Mouse (Mus musculus) cerebellum, adult 2 months (tissue): ENCODE measurements around the gene Snx1. TPM values are rescaled to one million over a fixed set of nuclear protein-coding genes. Genes with fewer than 3 reads are reported as not detected.

ENCODE experiments used
- DNase-seq, 2 experiments: peaks; one replicate each; pipeline ENCODE4 v3.0.0; 2021
- H3K27ac ChIP-seq: fragments of 200-500 bp; 2 replicates; pipeline ENCODE4 v1.5.1; 2012; ENCODE audit warnings: low read length, control low read depth, inconsistent platforms; ENCODE audit not compliant: insufficient read depth
- H3K27me3 ChIP-seq: fragments of 200-500 bp; 2 replicates; pipeline ENCODE4 v1.6.1; 2012; ENCODE audit warnings: inconsistent platforms, mild to moderate bottlenecking, low read length, moderate library complexity; ENCODE audit not compliant: control insufficient read depth, insufficient read depth
- H3K4me1 ChIP-seq: fragments of 200-500 bp; 2 replicates; pipeline ENCODE4 v1.6.1; 2011; ENCODE audit warnings: low read length; ENCODE audit not compliant: control insufficient read depth, insufficient read depth
- H3K4me3 ChIP-seq: fragments of 200-500 bp; replicated peaks from 2 replicates; pipeline ENCODE3; 2011; ENCODE audit warnings: mild to moderate bottlenecking, low read depth, low read length, control low read depth; ENCODE audit not compliant: insufficient read depth
- CTCF ChIP-seq: fragments of 200-500 bp; IDR thresholded peaks from 2 replicates; pipeline ENCODE4 v1.5.1; 2011; ENCODE audit warnings: low read depth, mild to moderate bottlenecking, control low read depth, low read length, moderate library complexity, borderline replicate concordance; ENCODE audit not compliant: insufficient read depth
- POLR2A ChIP-seq: fragments of 200-500 bp; IDR thresholded peaks from 2 replicates; pipeline ENCODE4 v1.6.1; 2011; ENCODE audit warnings: low read length, control low read depth, borderline replicate concordance; ENCODE audit not compliant: insufficient read depth
- WGBS: fragments of 180-500 bp; shearing (Covaris S2); methylation state at CpG from one replicate; pipeline ENCODE4 v1.1.7; 2018; 5-methylcytosine and 5-hydroxymethylcytosine counted together
- polyA plus RNA-seq: library from polyadenylated mRNA; depleted of rRNA; stranded (reverse); fragments of >200 nt; gene quantifications from 2 replicates; pipeline ENCODE4 v1.2.3, GENCODE M21; 2012

The Snx1 gene
- polyA plus RNA-seq, 1 experiment: 121 TPM

DNA sequence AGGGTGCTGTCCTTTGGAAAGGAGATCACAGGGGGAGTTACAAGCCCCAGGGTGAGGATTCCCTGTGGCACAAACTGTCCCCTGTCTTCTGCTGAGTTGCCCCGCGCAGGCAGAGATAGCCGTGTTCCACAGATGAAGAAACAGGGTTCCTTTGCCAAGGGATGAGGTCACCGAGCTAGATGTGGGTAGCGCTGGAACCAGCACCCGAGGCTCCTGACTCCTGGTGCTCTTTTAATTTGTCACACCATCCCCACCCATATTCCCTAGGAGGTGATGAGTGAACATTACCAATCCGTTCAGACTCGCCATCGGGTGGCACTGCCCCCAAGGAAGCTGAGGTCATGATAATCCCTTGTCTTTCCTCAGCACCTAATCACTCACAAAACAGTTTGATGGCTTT is 36.6 kb upstream of the Snx1 start:
- peak in 1 of 2 experiments; percentile 9 for DNase-seq
- no peaks in the 10 kb centered on the region for H3K4me1 ChIP-seq
- peaks cover 2% of the 10 kb centered on the region; the same call in 1 of the 2 replicates for H3K27me3 ChIP-seq
- no peak overlapping the region for H3K27ac ChIP-seq
- TF ChIP-seq CTCF: peak; percentile 27; the same call in 1 of the 2 replicates
- no peak for TF ChIP-seq POLR2A
- no peak overlapping the region for H3K4me3 ChIP-seq
- 72% methylated on average over 9 of the region's 9 CpGs for WGBS

DNA sequence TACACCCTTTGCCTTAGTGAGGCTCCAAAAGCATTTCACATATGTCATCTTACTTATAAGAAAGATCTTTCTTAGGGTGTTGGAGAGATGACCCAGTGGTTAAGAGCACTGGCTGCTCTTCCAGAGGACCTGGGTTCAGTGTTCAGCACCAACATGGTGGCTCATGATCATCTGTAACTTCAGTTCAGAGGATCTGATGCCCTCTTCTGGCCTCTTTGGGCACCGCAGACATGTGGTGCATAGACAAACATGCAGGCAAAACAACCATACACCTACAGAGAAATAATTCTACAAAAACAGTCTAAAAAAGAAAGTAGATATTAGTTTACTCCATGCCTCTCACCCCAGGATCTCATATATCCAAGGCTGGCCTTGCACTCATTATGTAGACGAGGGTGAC is 33.8 kb upstream of the Snx1 start:
- Histone ChIP-seq H3K27me3 (peaks cover 2% of the 10 kb centered on the region; the same call in 1 of the 2 replicates), H3K4me1 (no peaks in the 10 kb centered on the region), H3K4me3 (no peak overlapping the region), H3K27ac (no peak overlapping the region)
- TF ChIP-seq CTCF (no peak), POLR2A (no peak)
- no peak for DNase-seq
- 96% methylated on average over 2 of the region's 2 CpGs for WGBS

DNA sequence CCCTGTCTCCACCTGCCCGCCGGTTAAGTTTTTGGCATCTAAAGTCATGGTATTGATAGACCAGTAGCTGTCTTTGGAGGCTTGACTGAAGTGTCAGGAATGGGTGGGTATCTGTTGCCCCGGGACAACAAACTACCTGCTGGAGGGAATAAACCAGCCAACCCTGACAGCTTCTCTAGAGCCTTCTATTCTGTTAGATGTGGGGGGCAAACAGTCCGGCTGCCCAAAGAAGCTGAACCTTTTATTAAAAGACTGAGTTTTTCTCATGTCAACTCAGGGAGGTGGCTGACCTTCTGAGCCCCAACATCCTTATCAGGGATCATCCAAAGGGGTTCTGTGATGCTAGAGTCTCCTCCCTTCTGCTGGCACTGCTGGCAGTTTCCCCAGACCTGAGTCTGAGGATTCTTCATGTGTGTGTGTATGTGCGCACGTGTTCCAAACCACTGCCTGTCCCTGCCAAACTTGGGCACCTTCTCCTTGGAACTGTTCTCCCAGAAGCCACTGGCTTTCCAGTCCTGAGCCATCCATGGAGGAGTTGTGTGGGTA is 32.6 kb upstream of the Snx1 start:
- TF ChIP-seq POLR2A (no peak), CTCF (no peak)
- WGBS: 93% methylated on average over 6 of the region's 6 CpGs

DNA sequence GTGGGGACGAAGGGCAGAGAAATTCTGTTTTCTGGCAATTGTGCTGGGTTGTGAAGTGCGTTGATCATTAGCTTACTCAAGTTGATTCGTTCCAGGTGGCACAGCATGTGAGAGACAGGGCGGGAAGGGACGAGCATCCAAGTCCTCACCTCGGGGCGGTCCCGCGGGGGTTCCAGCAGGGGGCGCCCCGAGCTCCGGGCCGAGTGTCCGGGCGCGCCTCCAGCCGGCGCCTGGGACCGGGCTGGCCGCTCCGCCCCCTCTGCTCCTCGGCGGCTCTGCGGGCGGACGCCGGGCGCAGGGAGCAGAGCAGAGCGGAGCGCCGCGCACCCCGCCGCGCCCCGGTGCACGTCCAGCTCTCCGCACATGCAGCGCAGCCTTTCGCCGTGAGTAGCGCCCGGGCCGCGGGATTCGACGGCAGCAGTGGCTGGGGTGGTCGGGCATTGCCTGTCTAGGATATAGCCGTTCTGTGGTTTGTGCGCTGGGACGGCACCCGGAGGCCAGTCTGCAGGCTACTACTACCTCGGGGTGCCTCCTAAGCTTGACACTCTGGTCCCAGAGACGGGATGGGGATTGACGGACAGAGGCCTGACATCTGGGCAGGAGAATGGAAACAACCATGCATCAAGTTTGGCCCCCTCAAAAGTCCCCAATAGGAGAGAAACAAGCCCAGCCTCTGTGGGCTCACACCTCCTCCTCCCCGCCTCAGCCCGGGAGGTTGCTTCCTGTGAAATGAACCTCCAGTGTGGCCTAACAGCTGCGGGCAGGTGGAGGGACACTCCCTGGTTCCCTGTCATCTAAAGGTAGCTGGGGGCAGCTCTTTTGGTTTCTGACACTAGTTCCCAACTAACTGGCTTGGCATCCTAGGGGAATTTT is 31.8 kb upstream of the Snx1 start, which contains the start of gene Dapk2:
TSS of gene Dapk2 (plus strand) at position 266 of the 873 bp plus-strand sequence.
- H3K27ac ChIP-seq: no peak within 1 kb of the TSS
- no peaks in the 10 kb centered on the region for H3K4me1 ChIP-seq
- peak; percentile 59 to 65 for DNase-seq
- WGBS: 6% methylated on average over 58 of the region's 58 CpGs
- TF ChIP-seq POLR2A (no peak), CTCF (peak; percentile 26; the same call in 1 of the 2 replicates)
- H3K27me3 ChIP-seq: peaks cover 2% of the 10 kb centered on the region; the same call in 1 of the 2 replicates
- H3K4me3 ChIP-seq: peak within 1 kb of the TSS; percentile 39

More for the DNA sequence above, 32.6 kb upstream of the Snx1 start:
- H3K4me3 ChIP-seq: no peak overlapping the region
- H3K27ac ChIP-seq: no peak overlapping the region
- no peaks in the 10 kb centered on the region for H3K4me1 ChIP-seq
- DNase-seq: no peak
- H3K27me3 ChIP-seq: peaks cover 2% of the 10 kb centered on the region; the same call in 1 of the 2 replicates

DNA sequence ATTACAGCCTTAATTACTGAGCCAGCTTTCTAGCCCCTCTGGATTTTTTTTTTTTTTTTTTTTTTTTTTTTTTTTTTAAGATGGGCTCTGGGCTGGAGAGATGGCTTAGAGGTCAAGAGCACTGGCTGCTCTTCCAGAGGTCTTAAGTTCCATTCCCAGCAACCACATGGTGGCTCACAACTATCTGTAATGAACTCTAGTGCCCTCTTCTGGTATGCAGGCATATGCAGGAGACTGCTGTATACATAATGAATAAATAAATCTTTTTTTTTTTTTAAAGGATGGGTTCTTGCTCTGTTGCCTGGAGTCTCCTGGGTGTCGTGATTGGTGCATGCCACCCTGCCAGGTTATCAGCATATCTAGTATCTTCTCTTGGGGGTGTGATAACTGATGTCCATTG is 29.1 kb upstream of the Snx1 start:
- Histone ChIP-seq H3K4me1 (no peaks in the 10 kb centered on the region), H3K27me3 (peaks cover 2% of the 10 kb centered on the region; the same call in 1 of the 2 replicates), H3K27ac (no peak overlapping the region), H3K4me3 (no peak overlapping the region)
- no peak for DNase-seq
- TF ChIP-seq POLR2A (no peak), CTCF (no peak)
- 86% methylated on average over 1 of the region's 1 CpGs for WGBS

DNA sequence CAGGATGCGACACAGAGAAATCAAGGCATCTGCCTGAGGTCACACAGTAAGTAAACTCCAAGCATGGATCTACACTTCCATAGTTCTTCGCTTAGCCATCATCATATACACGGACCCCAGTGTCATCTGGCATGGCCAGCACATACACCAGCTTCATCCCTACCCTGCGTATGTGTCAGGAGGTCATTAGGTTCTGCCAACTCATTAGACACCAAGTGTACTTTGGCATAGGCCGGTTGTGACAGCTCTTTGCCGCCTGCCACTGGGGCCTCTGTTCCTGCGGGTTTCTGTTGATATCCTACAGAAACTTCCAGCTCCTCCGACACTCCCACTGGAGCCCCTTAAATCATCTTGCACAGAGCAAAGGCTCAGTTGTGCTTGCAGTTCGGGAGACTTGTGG is 27.6 kb upstream of the Snx1 start:
- Histone ChIP-seq H3K27ac (no peak overlapping the region), H3K4me3 (no peak overlapping the region), H3K4me1 (no peaks in the 10 kb centered on the region), H3K27me3 (peaks cover 2% of the 10 kb centered on the region; the same call in 1 of the 2 replicates)
- TF ChIP-seq CTCF (no peak), POLR2A (no peak)
- DNase-seq: no peak
- 92% methylated on average over 9 of the region's 9 CpGs for WGBS

DNA sequence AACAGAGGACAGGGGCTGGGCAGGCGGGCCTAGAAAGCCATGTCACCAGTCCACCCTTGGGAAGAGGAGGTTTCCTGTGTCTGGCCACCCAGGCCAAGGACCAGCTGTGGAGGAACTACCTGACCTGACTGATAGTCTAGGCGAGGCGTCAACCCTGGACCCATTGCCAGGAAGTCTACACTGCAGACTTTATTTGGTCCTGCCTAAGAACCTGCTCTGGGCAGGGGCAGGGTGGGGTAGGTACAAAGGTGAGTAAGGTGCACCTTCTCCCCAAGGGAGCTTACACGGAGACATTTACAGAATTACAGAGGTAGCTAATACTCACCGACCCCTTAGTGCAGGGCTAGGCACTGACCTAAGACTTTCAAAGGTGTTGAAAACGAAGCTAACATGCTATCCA is 27.2 kb upstream of the Snx1 start:
- no peak for DNase-seq
- Histone ChIP-seq H3K4me3 (no peak overlapping the region), H3K27ac (no peak overlapping the region), H3K27me3 (peaks cover 2% of the 10 kb centered on the region; the same call in 1 of the 2 replicates), H3K4me1 (no peaks in the 10 kb centered on the region)
- 88% methylated on average over 6 of the region's 6 CpGs for WGBS
- no peak for TF ChIP-seq POLR2A
